Mouse (Mus musculus): ENCODE measurements around the gene Ube2e1.

Ube2e1 gene

GRCm38 (mm10) chr14:18331693-18332131 lies at the start of gene Ube2e1:
TSS of gene Ube2e1 (minus strand) at chr14:18331859.
- in situ Hi-C loops (cut with MboI; ENCODE audit: low pct_unique_long_range_greater_than_20kb in 1 of 2, low sequenced_read_pairs in 2 of 2, unreplicated experiment in 1 of 2), result no loop called here

GRCm38 (mm10) chr14:18379841-18380240 lies 48.2 kb upstream of the Ube2e1 start:
- in situ Hi-C loops (cut with MboI; ENCODE audit: low pct_unique_long_range_greater_than_20kb in 1 of 2, low sequenced_read_pairs in 2 of 2, unreplicated experiment in 1 of 2), result no loop called here

- in situ Hi-C loops (cut with MboI; ENCODE audit: low pct_unique_long_range_greater_than_20kb in 1 of 2, low sequenced_read_pairs in 2 of 2, unreplicated experiment in 1 of 2), result no loop called here
Measured at GRCm38 (mm10) chr14:18377944-18378575, 46.4 kb upstream of the Ube2e1 start.

DNA sequence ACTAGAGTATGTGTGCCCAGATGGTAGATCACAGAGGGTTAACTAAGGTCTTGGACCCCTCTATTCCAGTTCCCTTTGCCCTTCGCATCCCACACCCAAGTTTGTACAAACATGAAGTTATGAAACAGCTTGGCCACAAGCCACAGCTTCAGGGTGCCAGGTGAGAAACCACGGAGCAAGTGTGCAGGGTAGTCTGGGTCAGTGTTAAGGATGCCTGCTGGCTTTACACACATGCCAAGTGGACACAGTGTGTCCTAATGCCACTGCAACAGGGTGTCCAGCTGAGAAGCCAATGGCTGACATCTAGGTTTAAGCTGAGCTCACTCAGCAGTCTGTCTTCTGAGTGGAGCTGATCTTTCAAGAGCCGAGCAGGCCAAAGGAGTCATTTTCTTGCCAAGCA lies 44.5 kb upstream of the Ube2e1 start:
- in situ Hi-C loops (cut with MboI; ENCODE audit: low pct_unique_long_range_greater_than_20kb in 1 of 2, low sequenced_read_pairs in 2 of 2, unreplicated experiment in 1 of 2), result no loop called here

DNA sequence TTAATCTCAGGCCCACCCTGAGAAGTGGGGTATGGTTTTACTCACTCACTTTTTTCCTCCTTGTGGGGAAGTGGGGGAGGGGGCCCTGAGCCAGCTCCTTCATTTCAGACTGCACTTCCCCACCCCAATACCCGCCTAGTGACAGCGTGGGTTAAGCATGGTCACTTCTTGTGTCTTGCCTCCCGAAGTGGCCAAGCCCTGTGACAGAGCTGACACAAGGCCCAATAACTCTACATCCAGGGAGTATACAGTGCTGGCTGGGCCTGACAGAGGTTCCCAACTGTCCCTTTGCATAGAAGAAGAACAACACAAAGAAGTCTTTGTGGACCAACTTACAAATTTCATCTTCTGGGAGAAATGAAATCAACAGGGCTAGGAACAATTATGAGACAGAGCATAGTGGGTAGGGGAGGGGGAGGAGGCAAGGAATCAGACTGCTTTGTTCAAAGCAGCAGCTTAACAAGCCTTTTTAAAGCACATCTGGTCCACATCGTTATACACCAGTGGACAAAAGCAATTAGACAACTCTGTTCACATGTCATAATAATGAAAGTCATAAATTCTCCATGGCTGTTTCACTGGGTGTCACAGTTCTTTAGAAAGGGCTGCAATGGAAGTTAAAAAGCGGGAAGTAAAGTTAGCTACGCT lies 42.2 kb upstream of the Ube2e1 start:
- in situ Hi-C loops (cut with MboI; ENCODE audit: low pct_unique_long_range_greater_than_20kb in 1 of 2, low sequenced_read_pairs in 2 of 2, unreplicated experiment in 1 of 2), result no loop called here

- in situ Hi-C loops (cut with MboI; ENCODE audit: low pct_unique_long_range_greater_than_20kb in 1 of 2, low sequenced_read_pairs in 2 of 2, unreplicated experiment in 1 of 2), result no loop called here
Measured at GRCm38 (mm10) chr14:18372761-18373610, 41.3 kb upstream of the Ube2e1 start.

DNA sequence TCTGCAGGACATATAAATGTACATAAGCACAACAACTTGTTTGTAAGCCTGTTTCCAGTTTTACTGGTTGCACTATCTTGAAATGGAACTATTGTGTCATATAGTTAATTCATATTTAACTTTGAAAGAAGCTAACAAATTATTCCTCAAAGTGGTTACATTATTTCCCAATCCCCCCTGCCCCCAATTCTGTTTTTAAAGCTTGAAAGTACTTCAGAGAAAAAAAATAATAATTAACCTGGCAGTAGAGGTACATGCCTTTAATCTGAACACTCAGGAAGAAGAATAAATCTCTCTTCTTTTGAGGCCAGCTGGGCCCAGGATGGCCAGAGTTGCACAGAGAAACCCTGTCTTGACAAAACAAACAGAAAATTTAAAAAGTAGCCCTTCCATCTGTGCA lies 37.4 kb upstream of the Ube2e1 start:
- in situ Hi-C loops (cut with MboI; ENCODE audit: low pct_unique_long_range_greater_than_20kb in 1 of 2, low sequenced_read_pairs in 2 of 2, unreplicated experiment in 1 of 2), result no loop called here

DNA sequence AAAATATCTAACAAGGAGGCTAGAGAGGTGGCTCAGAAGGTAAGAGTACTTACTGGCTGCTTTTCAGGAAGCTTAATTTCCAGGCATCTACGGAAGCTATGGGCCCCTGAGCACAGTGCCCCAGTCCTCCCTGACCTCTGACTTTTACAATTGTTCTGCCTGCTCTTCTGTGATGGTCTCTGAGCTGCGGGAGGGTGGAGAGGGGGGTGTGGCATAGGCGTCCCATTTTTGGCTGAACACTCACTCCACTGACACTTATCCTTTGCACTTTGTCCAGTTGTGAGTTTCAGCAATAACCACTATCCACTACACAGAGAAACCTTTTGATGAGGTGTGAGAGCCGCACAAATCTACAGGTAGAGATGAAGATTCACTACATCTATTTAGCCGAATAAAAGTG lies 35.4 kb upstream of the Ube2e1 start:
- in situ Hi-C loops (cut with MboI; ENCODE audit: low pct_unique_long_range_greater_than_20kb in 1 of 2, low sequenced_read_pairs in 2 of 2, unreplicated experiment in 1 of 2), result no loop called here

GRCm38 (mm10) chr14:18364321-18364720 lies 32.7 kb upstream of the Ube2e1 start:
- in situ Hi-C loops (cut with MboI; ENCODE audit: low pct_unique_long_range_greater_than_20kb in 1 of 2, low sequenced_read_pairs in 2 of 2, unreplicated experiment in 1 of 2), result no loop called here

DNA sequence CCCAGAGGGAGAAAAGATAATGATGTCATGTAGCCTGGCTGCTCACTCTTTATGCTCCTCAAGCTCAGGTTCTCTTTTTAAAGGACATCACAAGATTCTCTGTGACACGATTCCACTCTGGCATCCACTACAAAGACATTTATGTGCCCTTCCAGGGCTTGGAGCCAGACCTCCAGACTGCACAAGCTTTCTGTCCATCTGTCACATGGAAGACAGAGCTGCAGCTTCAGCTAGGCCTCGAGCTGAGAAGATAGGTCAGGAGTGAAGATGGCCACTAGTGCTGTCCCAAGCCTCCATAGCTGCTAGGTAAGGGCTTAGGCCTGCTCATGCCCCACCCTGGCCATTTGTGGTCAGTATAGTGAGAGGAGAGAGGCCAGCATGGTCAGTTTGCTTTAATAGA lies 24.8 kb upstream of the Ube2e1 start:
- in situ Hi-C loops (cut with MboI; ENCODE audit: low pct_unique_long_range_greater_than_20kb in 1 of 2, low sequenced_read_pairs in 2 of 2, unreplicated experiment in 1 of 2), result no loop called here

GRCm38 (mm10) chr14:18355514-18356190 lies 24.0 kb upstream of the Ube2e1 start:
- in situ Hi-C loops (cut with MboI; ENCODE audit: low pct_unique_long_range_greater_than_20kb in 1 of 2, low sequenced_read_pairs in 2 of 2, unreplicated experiment in 1 of 2), result no loop called here

GRCm38 (mm10) chr14:18353525-18353924 lies 21.9 kb upstream of the Ube2e1 start:
- in situ Hi-C loops (cut with MboI; ENCODE audit: low pct_unique_long_range_greater_than_20kb in 1 of 2, low sequenced_read_pairs in 2 of 2, unreplicated experiment in 1 of 2), result no loop called here

GRCm38 (mm10) chr14:18352934-18353333 lies 21.3 kb upstream of the Ube2e1 start:
- in situ Hi-C loops (cut with MboI; ENCODE audit: low pct_unique_long_range_greater_than_20kb in 1 of 2, low sequenced_read_pairs in 2 of 2, unreplicated experiment in 1 of 2), result no loop called here

- in situ Hi-C loops (cut with MboI; ENCODE audit: low pct_unique_long_range_greater_than_20kb in 1 of 2, low sequenced_read_pairs in 2 of 2, unreplicated experiment in 1 of 2), result no loop called here
Measured at GRCm38 (mm10) chr14:18350680-18351079, 19.0 kb upstream of the Ube2e1 start.

- in situ Hi-C loops (cut with MboI; ENCODE audit: low pct_unique_long_range_greater_than_20kb in 1 of 2, low sequenced_read_pairs in 2 of 2, unreplicated experiment in 1 of 2), result no loop called here
Measured at GRCm38 (mm10) chr14:18349871-18350270, 18.2 kb upstream of the Ube2e1 start.

- in situ Hi-C loops (cut with MboI; ENCODE audit: low pct_unique_long_range_greater_than_20kb in 1 of 2, low sequenced_read_pairs in 2 of 2, unreplicated experiment in 1 of 2), result no loop called here
Measured at GRCm38 (mm10) chr14:18343589-18343988, 11.9 kb upstream of the Ube2e1 start.

DNA sequence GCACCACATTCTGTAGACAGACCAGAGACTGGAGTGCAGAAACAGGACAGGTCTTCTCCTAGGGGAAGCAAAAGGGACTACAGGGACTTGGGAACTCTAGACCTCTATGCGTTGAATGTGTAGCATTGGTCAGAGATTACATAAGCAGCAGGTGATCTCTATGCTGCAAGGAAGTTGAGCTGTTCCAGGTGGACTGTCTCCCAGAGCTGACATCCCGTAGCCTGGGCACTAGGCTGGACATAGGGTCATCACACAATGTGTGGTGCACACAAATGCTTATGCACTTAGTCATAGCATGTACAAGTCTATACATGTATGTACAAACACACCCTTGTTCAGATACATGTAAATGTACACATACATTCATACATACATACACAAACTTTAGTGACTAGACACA lies 11.1 kb upstream of the Ube2e1 start:
- in situ Hi-C loops (cut with MboI; ENCODE audit: low pct_unique_long_range_greater_than_20kb in 1 of 2, low sequenced_read_pairs in 2 of 2, unreplicated experiment in 1 of 2), result no loop called here

GRCm38 (mm10) chr14:18341088-18341487 lies 9.4 kb upstream of the Ube2e1 start:
- in situ Hi-C loops (cut with MboI; ENCODE audit: low pct_unique_long_range_greater_than_20kb in 1 of 2, low sequenced_read_pairs in 2 of 2, unreplicated experiment in 1 of 2), result no loop called here

GRCm38 (mm10) chr14:18336106-18336505 lies 4.4 kb upstream of the Ube2e1 start:
- in situ Hi-C loops (cut with MboI; ENCODE audit: low pct_unique_long_range_greater_than_20kb in 1 of 2, low sequenced_read_pairs in 2 of 2, unreplicated experiment in 1 of 2), result no loop called here

Data from mouse embryonic stem cell (cell line).